Mouse (Mus musculus): ENCODE data around the gene Hoxd13. TPM values are rescaled to one million over a fixed set of nuclear protein-coding genes. Genes with fewer than 3 reads are reported as not detected.

Hoxd13 gene
- total and polyA plus RNA-seq, 3 experiments = not detected

GRCm38 (mm10) chr2:74698201-74699052 is 30.3 kb downstream of the Hoxd13 start:
- Histone ChIP-seq H3K79me2 (replicated peaks; ENCODE audit: control insufficient read depth, insufficient read depth, low read length) (no peaks in the 10 kb centered on the region), H3K9ac (ENCODE audit: low read depth, low read length) (peak overlapping the region; percentile 32), H3K4me3 (peak overlapping the region; percentile 50), H3K4me1 (ENCODE audit: control insufficient read depth, insufficient read depth, low read length) (no peaks in the 10 kb centered on the region), H3K36me3 (ENCODE audit: control insufficient read depth, insufficient read depth, low read length) (no peaks in the 10 kb centered on the region), H3K27me3 (ENCODE audit: control insufficient read depth, insufficient read depth, low read length) (peaks cover 36% of the 10 kb centered on the region), H3K27ac (no peak overlapping the region)
- peak in 1 of 2 experiments; percentile 59 for DNase-seq
- intact Hi-C loops (cut with DNase I) = loop anchor here (10.0 kb wide), 1 partner anchor 1424 kb away; the partner anchor contains the start of gene Sp9
- no peak for TF ChIP-seq CTCF (IDR thresholded peaks at IDR 0.05)
- no peak for TF ChIP-seq EP300 (IDR thresholded peaks at IDR 0.05; ENCODE audit: insufficient read depth, low read depth, low read length)
- no peak for TF ChIP-seq POLR2A (IDR thresholded peaks at IDR 0.05; ENCODE audit: insufficient read depth, low read depth, low read length)
- WGBS = 3% methylated on average over 86 of the region's 86 CpGs

GRCm38 (mm10) chr2:74699053-74699430 is 30.9 kb downstream of the Hoxd13 start:
- Histone ChIP-seq H3K36me3 (ENCODE audit: control insufficient read depth, insufficient read depth, low read length) (no peaks in the 10 kb centered on the region), H3K9ac (ENCODE audit: low read depth, low read length) (no peak overlapping the region), H3K79me2 (replicated peaks; ENCODE audit: control insufficient read depth, insufficient read depth, low read length) (no peaks in the 10 kb centered on the region), H3K4me1 (ENCODE audit: control insufficient read depth, insufficient read depth, low read length) (no peaks in the 10 kb centered on the region), H3K27ac (no peak overlapping the region), H3K4me3 (no peak overlapping the region), H3K27me3 (ENCODE audit: control insufficient read depth, insufficient read depth, low read length) (peaks cover 37% of the 10 kb centered on the region)
- DNase-seq = no peak
- WGBS = 9% methylated on average over 17 of the region's 17 CpGs
- intact Hi-C loops (cut with DNase I) = loop anchor here (10.0 kb wide), 1 partner anchor 1424 kb away; the partner anchor contains the start of gene Sp9
- TF ChIP-seq CTCF (IDR thresholded peaks at IDR 0.05) = no peak
- no peak for TF ChIP-seq EP300 (IDR thresholded peaks at IDR 0.05; ENCODE audit: insufficient read depth, low read depth, low read length)
- TF ChIP-seq POLR2A (IDR thresholded peaks at IDR 0.05; ENCODE audit: insufficient read depth, low read depth, low read length) = no peak

- Histone ChIP-seq H3K4me1 (ENCODE audit: control insufficient read depth, insufficient read depth, low read length) (no peaks in the 10 kb centered on the region), H3K4me3 (no peak overlapping the region), H3K36me3 (ENCODE audit: control insufficient read depth, insufficient read depth, low read length) (no peaks in the 10 kb centered on the region), H3K9ac (ENCODE audit: low read depth, low read length) (no peak overlapping the region), H3K27ac (no peak overlapping the region), H3K27me3 (ENCODE audit: control insufficient read depth, insufficient read depth, low read length) (peaks cover 42% of the 10 kb centered on the region), H3K79me2 (replicated peaks; ENCODE audit: control insufficient read depth, insufficient read depth, low read length) (no peaks in the 10 kb centered on the region)
- TF ChIP-seq CTCF (IDR thresholded peaks at IDR 0.05) (no peak), EP300 (IDR thresholded peaks at IDR 0.05; ENCODE audit: insufficient read depth, low read depth, low read length) (no peak), POLR2A (IDR thresholded peaks at IDR 0.05; ENCODE audit: insufficient read depth, low read depth, low read length) (no peak)
- whole genome bisulfite sequencing = 17% methylated on average over 23 of the region's 23 CpGs
- peak in 1 of 2 experiments; percentile 22 for DNase-seq
- intact Hi-C loops (cut with DNase I) = loop anchor here (5.0 to 10.0 kb wide), 3 partner anchors 262 to 1425 kb away; partner anchors contain the start of gene Sp9
Observed at GRCm38 (mm10) chr2:74699664-74700545, 31.8 kb downstream of the Hoxd13 start.

- TF ChIP-seq POLR2A (IDR thresholded peaks at IDR 0.05; ENCODE audit: insufficient read depth, low read depth, low read length) (no peak), EP300 (IDR thresholded peaks at IDR 0.05; ENCODE audit: insufficient read depth, low read depth, low read length) (no peak), CTCF (IDR thresholded peaks at IDR 0.05) (no peak)
- intact Hi-C loops (cut with DNase I) = loop anchor here (5.0 kb wide), 2 partner anchors 262 to 612 kb away; no protein-coding TSS in a partner anchor
- no peak for DNase-seq
- H3K79me2 ChIP-seq (replicated peaks; ENCODE audit: control insufficient read depth, insufficient read depth, low read length) = no peaks in the 10 kb centered on the region
- peaks cover 47% of the 10 kb centered on the region for H3K27me3 ChIP-seq (ENCODE audit: control insufficient read depth, insufficient read depth, low read length)
- no peaks in the 10 kb centered on the region for H3K4me1 ChIP-seq (ENCODE audit: control insufficient read depth, insufficient read depth, low read length)
- H3K36me3 ChIP-seq (ENCODE audit: control insufficient read depth, insufficient read depth, low read length) = no peaks in the 10 kb centered on the region
- no peak overlapping the region for H3K9ac ChIP-seq (ENCODE audit: low read depth, low read length)
- no peak overlapping the region for H3K27ac ChIP-seq
- 12% methylated on average over 22 of the region's 22 CpGs for WGBS
- no peak overlapping the region for H3K4me3 ChIP-seq
Observed at GRCm38 (mm10) chr2:74700546-74701112, 32.5 kb downstream of the Hoxd13 start.

- Histone ChIP-seq H3K36me3 (ENCODE audit: control insufficient read depth, insufficient read depth, low read length) (no peaks in the 10 kb centered on the region), H3K79me2 (replicated peaks; ENCODE audit: control insufficient read depth, insufficient read depth, low read length) (no peaks in the 10 kb centered on the region), H3K4me3 (no peak overlapping the region), H3K27me3 (ENCODE audit: control insufficient read depth, insufficient read depth, low read length) (peaks cover 42% of the 10 kb centered on the region), H3K4me1 (ENCODE audit: control insufficient read depth, insufficient read depth, low read length) (no peaks in the 10 kb centered on the region), H3K9ac (ENCODE audit: low read depth, low read length) (no peak overlapping the region), H3K27ac (no peak overlapping the region)
- 18% methylated on average over 17 of the region's 17 CpGs for WGBS
- peak; percentile 57 to 84 for DNase-seq
- TF ChIP-seq EP300 (IDR thresholded peaks at IDR 0.05; ENCODE audit: insufficient read depth, low read depth, low read length) (peak; percentile 62; the same call in 1 of the 2 replicates), CTCF (IDR thresholded peaks at IDR 0.05) (peak; percentile 99), POLR2A (IDR thresholded peaks at IDR 0.05; ENCODE audit: insufficient read depth, low read depth, low read length) (no peak)
- intact Hi-C loops (cut with DNase I) = loop anchor here (1.0 to 5.0 kb wide), 6 partner anchors 260 to 887 kb away; no protein-coding TSS in a partner anchor
Observed at GRCm38 (mm10) chr2:74701949-74702819, 34.1 kb downstream of the Hoxd13 start.

Data from heart, adult 2 months (tissue).